Mouse (Mus musculus): ENCODE measurements around the gene Fam78b.

Fam78b gene

DNA sequence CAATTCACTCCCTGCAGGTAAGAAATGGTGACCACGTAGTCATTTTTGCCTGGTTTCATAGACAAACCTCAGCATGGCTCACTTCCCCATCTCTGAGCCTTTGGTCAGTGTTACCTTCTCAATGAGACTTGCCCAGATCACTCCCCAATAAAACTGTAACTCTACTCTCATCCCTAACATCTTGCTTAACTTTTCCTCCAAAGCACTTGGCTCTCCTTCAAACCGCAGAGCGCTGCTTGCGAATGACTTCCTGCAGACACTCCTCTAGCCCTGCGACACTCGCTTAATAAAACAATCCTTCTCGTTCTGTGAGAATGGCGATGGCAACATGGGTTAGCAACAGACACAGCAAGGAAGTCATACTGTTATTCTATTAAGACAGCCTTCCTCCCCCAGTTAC is 100.8 kb downstream of the Fam78b start:
- DNase-seq = no peak

- no peak for DNase-seq
Observed at GRCm38 (mm10) chr1:167102566-167102965, 101.3 kb downstream of the Fam78b start.

DNA sequence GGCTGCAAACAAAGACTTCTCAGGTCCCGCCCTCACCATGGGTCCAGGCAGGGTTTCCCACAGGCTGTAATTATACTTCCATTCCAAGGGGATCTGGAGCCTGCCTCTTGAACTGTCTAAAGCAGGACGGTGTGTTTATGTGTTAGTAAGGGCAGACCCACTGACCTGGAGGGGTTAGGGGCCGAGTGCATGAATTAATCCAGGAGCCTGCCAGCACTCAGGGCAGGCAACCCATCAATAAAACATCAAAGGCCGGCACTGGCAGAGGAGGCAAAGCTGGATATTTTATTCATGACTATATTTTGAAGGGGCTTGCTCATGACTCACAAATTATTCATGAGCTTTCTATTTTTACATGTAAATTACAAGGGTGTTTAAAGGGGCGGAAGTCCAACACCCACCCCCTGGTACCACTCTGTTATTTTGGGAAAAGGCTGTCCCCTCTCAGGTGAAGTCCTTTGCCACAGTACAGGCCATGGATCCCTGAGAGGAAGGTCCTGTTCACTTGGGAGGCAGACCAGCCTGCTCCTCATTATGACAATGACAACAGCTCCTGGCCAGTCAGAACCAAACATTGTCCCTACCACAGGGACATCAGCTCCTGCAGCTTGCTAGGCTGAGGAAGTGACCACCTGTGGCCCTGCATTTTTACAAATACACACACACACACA is 103.9 kb downstream of the Fam78b start:
- DNase-seq = no peak

DNA sequence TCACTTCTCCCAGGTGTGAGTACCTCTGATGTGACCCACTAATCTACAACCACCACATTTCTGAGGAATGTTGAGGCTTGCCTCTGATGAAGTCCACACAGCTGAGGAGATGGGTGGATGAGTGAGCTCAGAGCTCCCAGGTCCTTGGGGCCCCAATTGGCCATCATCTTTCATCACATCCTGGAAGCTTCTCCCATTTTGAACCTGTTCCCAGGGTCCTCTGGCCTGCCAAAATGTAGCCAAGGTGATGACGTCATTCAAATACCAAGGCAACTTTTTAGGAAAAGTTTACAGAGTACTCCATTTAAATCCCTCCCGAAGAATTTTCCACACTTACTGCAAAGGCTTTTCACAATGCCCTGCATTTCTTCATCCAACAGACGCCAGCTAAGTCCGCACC is 104.7 kb downstream of the Fam78b start:
- DNase-seq = no peak

- no peak for DNase-seq
Observed at GRCm38 (mm10) chr1:167108973-167109509, 107.8 kb downstream of the Fam78b start.

- no peak for DNase-seq
Observed at GRCm38 (mm10) chr1:167114363-167115050, 113.3 kb downstream of the Fam78b start.

- no peak for DNase-seq
Observed at GRCm38 (mm10) chr1:167115121-167115520, 113.9 kb downstream of the Fam78b start.

GRCm38 (mm10) chr1:167116733-167117132 is 115.5 kb downstream of the Fam78b start:
- no peak for DNase-seq

DNA sequence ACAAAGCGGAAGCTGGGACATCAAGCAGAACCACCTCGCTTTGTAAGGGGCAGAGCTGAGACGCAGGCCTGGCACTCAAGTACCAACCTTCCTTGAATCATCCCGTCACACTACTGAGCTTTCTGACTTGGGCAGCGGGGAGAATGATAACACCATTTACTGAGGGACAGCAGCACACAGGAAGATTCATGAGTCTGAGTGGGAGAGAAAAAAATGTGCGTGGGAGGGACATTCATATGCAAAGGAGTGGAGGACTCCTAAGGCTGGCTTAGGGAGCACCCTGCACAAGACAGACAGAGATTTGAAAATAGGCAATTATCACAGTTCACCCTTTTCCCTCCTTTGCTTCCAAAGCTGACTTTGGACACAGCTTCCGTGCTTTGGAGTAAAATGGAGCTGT is 117.8 kb downstream of the Fam78b start:
- DNase-seq = no peak

DNA sequence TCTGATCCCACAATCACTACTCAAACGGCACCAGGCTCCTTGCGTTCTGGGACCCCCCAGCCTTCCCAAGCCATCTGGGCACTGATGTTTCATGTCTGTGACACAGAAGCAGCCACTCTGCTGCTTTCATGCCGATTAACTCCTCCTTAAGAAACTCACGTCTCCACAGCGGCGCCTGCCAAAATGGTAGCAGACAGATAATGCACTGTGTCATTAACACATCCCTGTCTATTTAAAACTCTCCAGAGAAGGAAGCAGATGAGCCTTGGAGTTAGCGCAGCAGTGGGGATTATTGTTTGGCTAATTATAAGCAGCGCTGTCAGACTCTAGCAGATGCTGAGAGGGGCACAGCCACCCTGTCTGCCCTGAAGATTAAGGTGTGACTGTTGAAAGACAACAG is 118.2 kb downstream of the Fam78b start:
- no peak for DNase-seq

- no peak for DNase-seq
Observed at GRCm38 (mm10) chr1:167122436-167122835, 121.2 kb downstream of the Fam78b start.

DNA sequence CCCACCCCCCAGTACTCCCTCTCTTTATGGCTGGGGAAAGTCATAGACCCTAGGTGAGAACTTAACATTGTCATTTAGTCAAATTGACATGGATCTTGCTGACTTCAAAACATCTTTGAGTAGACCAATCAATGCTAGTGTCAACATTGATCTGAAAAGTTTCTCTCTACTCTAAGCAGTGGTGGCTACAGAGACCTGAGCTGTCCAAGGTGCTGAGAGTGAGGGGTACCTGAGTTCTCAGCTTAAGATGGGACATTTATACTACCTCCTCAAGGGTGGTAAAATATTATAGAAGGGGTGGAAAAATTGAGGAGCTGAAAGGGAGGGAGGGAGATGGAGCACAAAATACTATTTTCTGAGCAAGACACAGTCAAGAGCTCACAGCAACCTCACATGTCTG is 122.3 kb downstream of the Fam78b start:
- no peak for DNase-seq

GRCm38 (mm10) chr1:167125870-167126269 is 124.7 kb downstream of the Fam78b start:
- no peak for DNase-seq

DNA sequence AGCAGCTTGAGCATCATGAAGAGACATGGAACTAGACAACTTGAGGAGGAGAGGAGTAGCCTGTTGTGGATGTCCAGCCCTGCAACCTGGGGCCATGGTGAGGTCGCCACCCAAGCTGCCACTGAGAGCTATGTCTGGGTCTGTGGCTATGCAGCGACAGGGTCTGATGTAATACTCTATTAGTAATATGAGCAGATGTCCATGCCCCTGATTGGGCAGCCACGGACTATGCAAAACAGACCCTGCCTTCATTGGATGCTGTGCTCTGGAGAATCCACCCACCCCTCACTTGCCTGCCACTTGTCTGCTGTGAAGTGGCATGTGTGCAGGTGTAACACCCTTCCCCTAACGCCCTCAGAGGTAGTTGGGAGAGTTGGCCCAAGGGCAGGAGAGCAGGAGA is 125.1 kb downstream of the Fam78b start:
- no peak for DNase-seq

DNA sequence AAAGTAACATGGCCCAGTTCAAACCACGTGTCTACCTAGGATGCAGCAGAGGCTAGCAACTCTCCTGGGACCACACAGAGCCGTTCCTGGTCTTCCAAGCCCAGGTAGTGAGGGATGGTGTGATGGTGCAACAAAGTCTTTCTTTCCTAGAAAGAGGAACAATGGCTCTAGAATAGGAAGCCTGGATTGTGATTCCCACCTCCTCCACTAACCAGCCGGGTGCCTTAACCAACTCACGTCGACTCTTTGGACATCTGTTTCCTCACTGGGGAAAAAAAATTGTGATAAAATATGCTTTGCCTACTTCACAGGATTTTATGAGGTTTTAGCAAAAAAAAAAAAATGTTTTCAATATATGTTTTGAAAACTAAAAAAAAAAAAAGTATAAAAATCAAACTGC is 134.5 kb downstream of the Fam78b start:
- no peak for DNase-seq

All from kidney, adult 18-20 months (tissue).